Mouse (Mus musculus) testis, adult 2 months (tissue): ENCODE measurements around the gene Ccdc177.

Experiments
- CTCF ChIP-seq: fragments of 200-500 bp; IDR thresholded peaks from 2 replicates; pipeline ENCODE4 v1.5.1; 2012; ENCODE audit warnings: low read depth, mild to moderate bottlenecking, inconsistent platforms, low read length, moderate library complexity; ENCODE audit not compliant: control insufficient read depth, insufficient read depth, insufficient replicate concordance
- POLR2A ChIP-seq: fragments of 200-500 bp; IDR thresholded peaks from 2 replicates; pipeline ENCODE4 v1.6.1; 2012; ENCODE audit warnings: low read depth, mild to moderate bottlenecking, inconsistent platforms, low read length, moderate library complexity; ENCODE audit not compliant: control insufficient read depth

DNA sequence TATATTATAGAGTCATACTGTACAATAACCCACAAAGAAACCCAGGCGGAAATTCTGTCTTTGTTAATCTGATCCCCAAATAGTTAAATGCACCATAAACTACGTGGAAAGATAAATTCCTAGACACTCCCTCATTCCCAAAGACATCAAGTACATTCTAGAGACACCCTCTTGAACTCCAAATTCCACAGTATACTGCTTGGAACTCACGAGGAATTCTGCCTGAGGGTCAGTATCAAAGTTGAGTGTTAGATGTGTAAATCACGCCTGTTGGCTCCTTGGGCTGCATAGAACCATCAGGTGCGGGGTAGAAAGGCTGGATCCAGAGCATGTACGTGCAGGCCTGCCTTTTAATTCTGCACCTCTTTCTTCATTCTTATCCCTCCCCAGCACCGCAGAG lies 14.3 kb upstream of the Ccdc177 start:
- TF ChIP-seq CTCF, result no peak
- TF ChIP-seq POLR2A, result no peak
